Mouse (Mus musculus) myocyte (in vitro differentiated cells): Measurements from ENCODE around the gene Psme2. TPM values are rescaled to one million over a fixed set of nuclear protein-coding genes. Genes with fewer than 3 reads are reported as not detected.

Experiments used
- H3K27me3 ChIP-seq: one replicate; pipeline ENCODE4 v1.6.1; 2011; ENCODE audit not compliant: control insufficient read depth, insufficient read depth, insufficient read length
- H3K36me3 ChIP-seq: one replicate; pipeline ENCODE4 v1.6.1; 2011; ENCODE audit not compliant: control insufficient read depth, insufficient read depth
- H3K4me2 ChIP-seq: one replicate; pipeline ENCODE4 v1.6.1; 2011; ENCODE audit warnings: low read depth, control low read depth
- H3K4me3 ChIP-seq: one replicate; pipeline ENCODE4 v1.5.1; 2011; ENCODE audit warnings: mild to moderate bottlenecking, control low read depth, moderate library complexity
- H3K79me2 ChIP-seq: one replicate; pipeline ENCODE4 v1.6.1; 2011; ENCODE audit not compliant: control insufficient read depth, insufficient read depth
- H3ac ChIP-seq: one replicate; pipeline ENCODE4 v1.6.1; 2011; ENCODE audit not compliant: control insufficient read depth, insufficient read length
- CEBPB ChIP-seq: IDR thresholded peaks from 2 replicates; pipeline ENCODE4 v1.6.1; 2011; ENCODE audit warnings: mild to moderate bottlenecking, moderate library complexity; ENCODE audit not compliant: poor library complexity, insufficient read depth, severe bottlenecking
- E2F4 ChIP-seq: IDR thresholded peaks from one replicate; pipeline ENCODE4 v1.6.1; 2011; ENCODE audit warnings: mild to moderate bottlenecking, control low read depth, moderate library complexity; ENCODE audit not compliant: insufficient read depth
- MAX ChIP-seq: IDR thresholded peaks from one replicate; pipeline ENCODE4 v1.6.1; 2011; ENCODE audit warnings: low read depth, mild to moderate bottlenecking, control low read depth
- MYOD1 ChIP-seq, 3 experiments: IDR thresholded peaks; one replicate each; pipeline ENCODE4 v1.6.1; 2011; ENCODE audit warnings: control low read depth in 2 of 3, low read depth in 2 of 3, mild to moderate bottlenecking in 2 of 3, moderate library complexity in 1 of 3; ENCODE audit not compliant: insufficient read length in 2 of 3, control insufficient read depth in 1 of 3
- MYOG ChIP-seq, 3 experiments: IDR thresholded peaks; one replicate each; pipeline ENCODE4 v1.6.1; 2011; ENCODE audit warnings: control low read depth in 2 of 3, low read depth in 2 of 3, mild to moderate bottlenecking in 2 of 3; ENCODE audit not compliant: insufficient read length in 2 of 3, control insufficient read depth in 1 of 3, insufficient read depth in 1 of 3
- POLR2A ChIP-seq: IDR thresholded peaks from one replicate; pipeline ENCODE4 v1.6.1; 2011; ENCODE audit warnings: low read depth, mild to moderate bottlenecking, control low read depth, moderate library complexity; ENCODE audit not compliant: insufficient read length
- POLR2AphosphoS2 ChIP-seq: IDR thresholded peaks from one replicate; pipeline ENCODE4 v1.6.1; 2011; ENCODE audit warnings: low read depth, control low read depth; ENCODE audit not compliant: insufficient read length
- REST ChIP-seq: IDR thresholded peaks from one replicate; pipeline ENCODE4 v1.6.1; 2011; ENCODE audit warnings: mild to moderate bottlenecking, control low read depth, moderate library complexity; ENCODE audit not compliant: insufficient read depth, insufficient read length
- SRF ChIP-seq: IDR thresholded peaks from one replicate; pipeline ENCODE4 v1.6.1; 2011; ENCODE audit warnings: low read depth; ENCODE audit not compliant: control insufficient read depth, insufficient read length
- TCF12 ChIP-seq: IDR thresholded peaks from one replicate; pipeline ENCODE4 v1.6.1; 2011; ENCODE audit warnings: mild to moderate bottlenecking, control low read depth; ENCODE audit not compliant: poor library complexity, insufficient read depth, severe bottlenecking
- TCF3 ChIP-seq: IDR thresholded peaks from one replicate; pipeline ENCODE4 v1.6.1; 2011; ENCODE audit warnings: low read depth, control low read depth; ENCODE audit not compliant: insufficient read length
- USF1 ChIP-seq: IDR thresholded peaks from one replicate; pipeline ENCODE4 v1.6.1; 2011; ENCODE audit warnings: low read depth, mild to moderate bottlenecking, control low read depth, moderate library complexity
- polyA plus RNA-seq: library from polyadenylated mRNA; unstranded; fragments of >200 nt; fragmentation: generic; extraction: Trizol; gene quantifications from one replicate; pipeline ENCODE4 v1.2.1, GENCODE M21; 2012; ENCODE audit warnings: missing spikeins

Gene Psme2
- polyA plus RNA-seq, 1 experiment = 139 TPM

- Histone ChIP-seq H3K36me3 (peaks cover 22% of the 10 kb centered on the region), H3ac (no peak overlapping the region), H3K27me3 (no peaks in the 10 kb centered on the region), H3K4me3 (no peak overlapping the region), H3K79me2 (no peaks in the 10 kb centered on the region), H3K4me2 (no peak overlapping the region)
- TF ChIP-seq USF1 (no peak), E2F4 (no peak)
Measured at GRCm38 (mm10) chr14:55567496-55567895, 23.4 kb downstream of the Psme2 start.

GRCm38 (mm10) chr14:55565748-55566147 is 25.2 kb downstream of the Psme2 start:
- Histone ChIP-seq H3K79me2 (no peaks in the 10 kb centered on the region), H3K36me3 (peaks cover 22% of the 10 kb centered on the region), H3ac (no peak overlapping the region), H3K4me3 (no peak overlapping the region), H3K4me2 (no peak overlapping the region), H3K27me3 (no peaks in the 10 kb centered on the region)
- no peak for TF ChIP-seq USF1
- TF ChIP-seq TCF12 = no peak
- TF ChIP-seq MAX = no peak
- TF ChIP-seq MYOG (IDR thresholded peaks at IDR 0.05; ENCODE audit: control insufficient read depth in 1 of 3, insufficient read depth in 1 of 3, insufficient read length in 2 of 3, low read depth in 2 of 3) = no peak
- no peak for TF ChIP-seq REST
- TF ChIP-seq SRF = no peak
- no peak for TF ChIP-seq MYOD1 (IDR thresholded peaks at IDR 0.05; ENCODE audit: control insufficient read depth in 1 of 3, insufficient read length in 2 of 3, low read depth in 2 of 3)
- TF ChIP-seq CEBPB = no peak
- no peak for TF ChIP-seq POLR2AphosphoS2
- TF ChIP-seq POLR2A = no peak
- TF ChIP-seq TCF3 = no peak
- TF ChIP-seq E2F4 = no peak

- no peak overlapping the region for H3ac ChIP-seq
- peaks cover 22% of the 10 kb centered on the region for H3K36me3 ChIP-seq
- H3K4me3 ChIP-seq = no peak overlapping the region
- H3K27me3 ChIP-seq = no peaks in the 10 kb centered on the region
- no peaks in the 10 kb centered on the region for H3K79me2 ChIP-seq
- TF ChIP-seq TCF12 (no peak), TCF3 (no peak), CEBPB (no peak), POLR2A (no peak), MAX (no peak), USF1 (no peak), SRF (no peak)
- no peak overlapping the region for H3K4me2 ChIP-seq
Measured at GRCm38 (mm10) chr14:55563249-55563648, 27.7 kb downstream of the Psme2 start.

- H3K79me2 ChIP-seq = no peaks in the 10 kb centered on the region
- peaks cover 15% of the 10 kb centered on the region for H3K36me3 ChIP-seq
- H3K27me3 ChIP-seq = no peaks in the 10 kb centered on the region
- no peak overlapping the region for H3ac ChIP-seq
- no peak overlapping the region for H3K4me3 ChIP-seq
- H3K4me2 ChIP-seq = peak overlapping the region; percentile 87
- TF ChIP-seq CEBPB (no peak), TCF12 (no peak), E2F4 (no peak), MYOG (IDR thresholded peaks at IDR 0.05; ENCODE audit: control insufficient read depth in 1 of 3, insufficient read depth in 1 of 3, insufficient read length in 2 of 3, low read depth in 2 of 3) (no peak)
Measured at GRCm38 (mm10) chr14:55561860-55562259, 29.1 kb downstream of the Psme2 start.

GRCm38 (mm10) chr14:55560202-55561073 is 30.5 kb downstream of the Psme2 start, which contains the start of gene A730061H03Rik:
TSS of gene A730061H03Rik (minus strand) at chr14:55560406.
- H3K4me2 ChIP-seq = peak within 1 kb of the TSS; percentile 96
- H3ac ChIP-seq = peak within 1 kb of the TSS; percentile 55
- H3K79me2 ChIP-seq = no peaks in the 10 kb centered on the region
- TF ChIP-seq REST (no peak), CEBPB (peak; percentile 49; the same call in 1 of the 2 replicates), TCF3 (no peak), USF1 (peak; percentile 93), TCF12 (no peak), MYOD1 (IDR thresholded peaks at IDR 0.05; ENCODE audit: control insufficient read depth in 1 of 3, insufficient read length in 2 of 3, low read depth in 2 of 3) (peak in 1 of 3 experiments; percentile 4), SRF (no peak), POLR2A (peak; percentile 50), MAX (peak; percentile 8), POLR2AphosphoS2 (peak; percentile 66)
- H3K27me3 ChIP-seq = no peaks in the 10 kb centered on the region
- peaks cover 10% of the 10 kb centered on the region for H3K36me3 ChIP-seq
- H3K4me3 ChIP-seq = peak within 1 kb of the TSS; percentile 95
